Mouse (Mus musculus) adrenal gland, adult 2 months (tissue): ENCODE measurements around the gene Taar7b. TPM values are rescaled to one million over a fixed set of nuclear protein-coding genes. Genes with fewer than 3 reads are reported as not detected.

Experiments
- DNase-seq: peaks from one replicate; pipeline ENCODE4 v3.0.0; 2021
- long read RNA-seq: library from polyadenylated mRNA; stranded (forward); transcript quantifications from one replicate; pipeline ENCODE4 v2.0.0, GENCODE M21; 2021
- polyA plus RNA-seq: library from polyadenylated mRNA; depleted of rRNA; stranded (reverse); fragments of >200 nt; gene quantifications from 2 replicates; pipeline ENCODE4 v1.2.3, GENCODE M21; 2012; rRNA removed
- total RNA-seq, 2 experiments: library from RNA; stranded (reverse); gene quantifications; 2 replicates each; pipeline ENCODE4 v1.2.3; 2021

The Taar7b gene
- total RNA-seq: not detected
- polyA plus RNA-seq: not detected in 2 replicates
- long read RNA-seq: 0 reads

DNA sequence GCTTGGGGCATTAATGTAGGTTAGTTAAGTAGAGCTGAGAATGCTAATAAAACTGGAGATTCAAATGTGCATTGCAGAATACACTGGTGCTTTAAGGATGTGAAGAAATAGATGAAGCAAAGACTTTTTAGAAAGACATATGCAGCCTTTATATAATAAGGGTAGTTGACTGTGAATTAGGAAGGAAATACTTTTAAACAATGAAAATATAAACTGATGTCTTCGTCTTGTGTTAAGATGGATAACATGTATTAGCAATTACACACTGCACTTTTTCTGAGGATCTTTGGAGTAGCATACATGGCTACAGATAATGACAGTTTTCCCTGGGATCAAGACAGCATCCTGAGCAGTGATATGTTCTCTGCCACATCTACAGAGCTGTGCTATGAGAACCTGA lies at the start of gene Taar7b:
Gene Taar7b (plus strand): TSS at position 301 of the 400 bp plus-strand sequence.
- DNase-seq: no peak

DNA sequence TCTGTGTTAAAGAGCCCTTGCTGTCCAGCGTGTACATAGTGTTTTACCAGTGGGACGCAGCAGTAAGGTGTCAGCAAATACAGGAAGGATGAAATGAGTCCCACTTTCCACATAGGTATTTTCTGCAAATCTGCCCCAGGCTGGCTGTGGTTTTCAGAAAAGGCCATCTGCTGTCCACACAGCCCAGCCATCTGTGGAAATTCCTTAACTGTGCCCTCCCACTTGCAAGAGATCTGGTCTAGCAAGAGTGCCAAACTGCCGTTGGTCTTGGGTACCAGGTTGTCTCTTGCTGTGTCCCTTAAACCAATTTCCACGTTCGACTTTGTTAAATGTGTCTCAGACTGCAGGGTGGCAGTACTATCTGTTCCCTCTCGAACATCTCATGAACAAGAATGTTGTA lies 48.0 kb upstream of the Taar7b start:
- DNase-seq: no peak

DNA sequence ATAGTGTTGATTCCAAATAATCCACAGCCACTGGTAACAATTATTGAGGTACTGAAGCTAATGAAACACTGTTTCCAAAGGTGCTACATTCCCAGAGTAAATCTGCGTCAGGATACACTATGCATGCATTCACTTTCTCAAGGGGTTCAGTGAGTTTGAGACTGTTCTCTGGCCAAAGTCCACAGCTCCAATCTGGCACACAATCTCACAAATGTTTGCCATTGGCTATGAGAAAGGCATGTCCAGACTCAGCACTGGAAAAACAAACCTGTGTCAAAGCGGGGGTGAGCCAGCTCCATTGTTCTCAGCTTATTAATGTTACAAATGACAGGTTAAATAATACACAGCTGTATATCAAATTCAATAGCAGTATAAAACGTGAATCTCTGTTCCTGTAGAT lies 40.7 kb upstream of the Taar7b start:
- no peak for DNase-seq

DNA sequence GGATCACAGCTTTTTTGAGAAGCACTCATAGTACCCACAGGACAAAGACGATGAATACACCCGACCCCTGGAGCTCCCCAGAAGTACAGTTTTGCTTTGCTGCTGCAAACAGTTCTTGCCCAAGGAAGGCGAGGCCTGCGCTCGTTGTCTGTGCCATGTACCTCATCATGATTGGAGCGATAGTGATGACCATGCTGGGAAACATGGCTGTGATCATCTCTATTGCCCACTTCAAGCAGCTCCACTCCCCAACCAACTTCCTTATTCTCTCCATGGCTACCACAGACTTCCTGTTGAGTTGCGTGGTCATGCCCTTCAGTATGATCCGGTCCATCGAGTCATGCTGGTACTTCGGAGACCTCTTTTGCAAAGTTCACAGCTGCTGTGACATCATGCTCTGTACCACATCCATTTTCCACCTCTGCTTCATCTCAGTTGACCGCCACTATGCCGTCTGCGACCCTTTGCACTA lies 39.3 kb upstream of the Taar7b start, which contains the start of gene Taar4:
Gene Taar4 (plus strand): TSS at position 51 of the 472 bp plus-strand sequence.
- no peak for DNase-seq

DNA sequence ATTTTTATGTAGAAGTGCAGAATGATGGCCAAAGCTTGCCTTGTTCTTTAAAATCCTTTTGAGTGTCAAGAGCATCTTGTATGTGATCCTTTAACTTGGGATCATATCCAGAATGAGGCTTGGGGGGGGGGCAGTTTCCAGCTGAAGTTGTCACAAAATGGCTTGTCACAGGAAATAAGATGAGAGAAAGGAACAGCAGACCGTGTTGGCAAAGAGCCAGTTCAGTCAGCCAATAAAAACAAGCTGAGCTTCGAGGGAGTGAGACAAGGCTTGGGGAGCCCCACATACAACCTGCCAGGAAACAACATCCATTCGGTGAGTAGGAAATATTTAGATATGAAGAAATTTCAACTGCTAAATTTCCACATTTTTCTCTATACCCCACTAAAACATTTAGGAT lies 36.3 kb upstream of the Taar7b start:
- DNase-seq: no peak

DNA sequence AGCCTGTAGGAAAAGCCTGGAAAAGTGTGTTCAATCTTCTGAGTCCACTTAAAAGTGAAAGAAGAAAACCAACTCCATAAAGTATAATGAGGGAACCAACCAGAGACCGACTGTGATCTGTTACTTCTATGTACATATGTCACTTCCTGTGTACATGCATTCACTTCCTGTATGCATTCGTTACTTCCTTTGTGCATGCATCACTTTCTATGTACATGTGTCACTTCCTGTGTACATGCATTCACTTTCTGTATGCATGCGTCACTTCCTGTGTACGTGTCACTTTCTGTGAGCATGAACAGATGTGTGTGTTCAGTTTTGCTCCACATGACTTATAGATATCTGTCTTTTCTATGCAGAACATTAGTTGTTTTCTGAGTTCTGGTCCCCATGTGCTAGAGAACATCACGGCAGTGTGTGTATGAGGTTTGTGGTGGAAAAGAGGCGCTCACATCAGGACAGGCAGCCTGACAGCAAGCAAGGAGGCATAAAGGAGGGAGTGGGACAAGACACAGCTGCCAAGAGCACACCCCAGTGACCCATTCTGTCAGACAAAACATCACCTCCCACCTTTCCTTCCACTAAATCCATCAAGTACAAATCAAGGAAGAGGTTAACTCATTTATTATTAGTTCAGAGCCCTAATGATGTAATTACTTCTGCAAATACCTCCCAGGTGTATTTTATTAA lies 34.7 kb upstream of the Taar7b start:
- DNase-seq: no peak

DNA sequence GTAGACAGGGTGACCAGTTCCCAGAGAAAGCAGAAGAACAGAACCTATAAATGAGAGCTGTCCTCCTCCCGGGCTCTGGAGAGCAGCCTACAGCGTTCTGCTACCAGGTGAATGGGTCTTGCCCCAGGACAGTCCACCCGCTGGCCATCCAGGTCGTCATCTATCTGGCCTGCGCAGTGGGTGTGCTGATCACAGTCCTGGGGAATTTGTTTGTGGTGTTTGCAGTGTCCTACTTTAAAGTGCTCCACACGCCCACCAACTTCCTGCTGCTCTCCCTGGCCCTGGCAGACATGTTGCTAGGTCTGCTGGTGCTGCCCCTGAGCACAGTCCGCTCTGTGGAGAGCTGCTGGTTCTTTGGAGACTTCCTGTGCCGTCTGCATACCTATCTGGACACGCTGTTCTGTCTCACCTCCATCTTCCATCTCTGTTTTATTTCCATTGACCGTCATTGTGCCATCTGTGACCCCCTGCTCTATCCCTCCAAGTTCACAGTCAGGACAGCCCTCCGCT lies 29.0 kb upstream of the Taar7b start, which contains the start of gene Taar5:
Gene Taar5 (plus strand): TSS at position 51 of the 510 bp plus-strand sequence.
- no peak for DNase-seq

DNA sequence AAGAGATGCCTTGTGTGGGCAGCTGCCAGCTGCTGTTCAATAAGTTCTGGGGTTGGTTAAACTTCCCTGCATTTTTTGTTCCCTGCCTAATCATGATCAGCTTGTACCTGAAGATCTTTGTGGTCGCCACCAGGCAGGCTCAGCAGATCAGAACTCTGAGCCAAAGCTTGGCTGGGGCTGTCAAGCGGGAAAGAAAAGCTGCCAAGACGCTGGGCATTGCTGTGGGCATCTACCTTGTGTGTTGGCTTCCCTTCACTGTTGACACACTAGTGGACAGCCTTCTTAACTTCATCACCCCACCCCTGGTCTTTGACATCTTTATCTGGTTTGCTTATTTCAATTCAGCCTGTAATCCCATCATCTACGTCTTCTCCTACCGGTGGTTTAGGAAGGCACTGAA lies 28.5 kb upstream of the Taar7b start:
- no peak for DNase-seq

DNA sequence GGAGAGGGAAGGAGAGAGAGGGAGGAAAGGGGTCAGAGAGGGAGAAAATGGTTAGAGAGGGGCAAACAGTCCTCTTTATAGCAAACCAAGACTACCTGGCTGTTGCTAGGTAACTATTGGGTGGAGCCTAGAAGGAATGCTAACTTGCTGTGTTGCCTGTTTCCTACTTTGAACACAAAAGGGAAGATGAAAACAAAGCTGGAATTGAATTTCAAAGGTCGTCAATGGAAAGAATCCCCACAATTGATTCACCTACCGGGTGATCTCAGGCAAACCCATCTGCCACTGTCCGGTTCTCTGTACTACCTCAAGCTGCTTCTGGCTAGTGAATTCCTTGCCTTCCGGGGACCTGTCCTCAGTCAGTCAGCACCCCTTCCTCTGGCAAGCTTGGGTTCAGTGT lies 21.8 kb upstream of the Taar7b start:
- no peak for DNase-seq

DNA sequence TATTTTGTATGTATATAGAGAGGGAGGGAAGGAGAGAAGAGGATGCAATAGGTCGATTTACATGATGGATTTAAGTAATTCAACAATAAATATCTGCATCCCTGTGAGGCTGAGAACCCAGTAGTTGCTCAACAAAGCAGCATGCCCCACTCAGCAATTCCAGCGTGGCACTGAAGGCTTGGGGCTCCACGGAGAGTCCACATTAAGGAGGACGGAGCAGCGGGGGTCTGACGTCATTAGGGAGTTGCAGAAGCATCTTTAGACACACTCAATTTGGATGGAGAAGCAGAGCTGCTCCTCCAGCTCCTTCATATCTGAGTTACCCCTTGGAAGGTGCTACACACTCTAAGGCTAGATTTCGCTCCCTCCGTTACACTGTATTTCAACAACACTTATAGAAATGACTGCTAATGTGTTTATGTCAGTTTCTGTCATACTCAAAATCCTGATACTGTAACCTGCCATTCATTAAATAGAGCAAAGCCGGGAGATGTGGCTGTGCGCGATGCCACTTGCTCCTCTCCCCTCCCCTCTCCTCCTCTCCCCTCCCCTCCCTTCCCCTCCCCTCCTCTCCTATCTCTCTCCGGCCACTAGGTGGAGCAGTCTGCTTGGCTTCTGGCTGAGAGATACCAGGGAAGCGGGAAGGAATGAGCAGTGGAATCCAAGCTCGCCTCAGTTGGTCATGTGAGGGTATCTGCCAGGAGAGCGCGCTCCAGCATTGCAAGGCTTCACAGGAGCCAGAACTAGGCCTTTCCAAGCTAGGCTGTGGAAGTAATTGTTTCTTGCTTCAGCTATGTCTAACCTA lies 20.6 kb upstream of the Taar7b start:
- peak; percentile 76 for DNase-seq

DNA sequence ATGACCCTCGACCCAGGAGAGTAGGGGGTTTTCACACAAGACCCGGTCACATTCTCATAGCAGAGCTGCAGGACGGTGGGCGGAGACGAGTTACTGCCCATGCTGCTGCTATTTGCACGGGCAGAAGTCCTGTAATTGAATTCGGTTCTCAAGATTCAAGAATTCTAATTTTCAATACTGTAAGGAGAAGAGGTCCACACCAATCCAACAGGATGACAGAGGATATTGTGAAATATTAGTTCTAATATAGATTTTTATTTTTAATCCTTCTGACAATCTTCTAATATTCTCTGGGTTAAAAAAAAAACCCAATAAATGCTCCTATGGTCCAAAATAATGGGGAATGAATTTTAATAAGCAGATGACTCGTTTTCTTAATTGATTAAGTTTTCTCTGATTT lies 14.2 kb upstream of the Taar7b start, which contains the start of gene Taar6:
Gene Taar6 (minus strand): TSS at position 101 of the 400 bp plus-strand sequence.
- no peak for DNase-seq

DNA sequence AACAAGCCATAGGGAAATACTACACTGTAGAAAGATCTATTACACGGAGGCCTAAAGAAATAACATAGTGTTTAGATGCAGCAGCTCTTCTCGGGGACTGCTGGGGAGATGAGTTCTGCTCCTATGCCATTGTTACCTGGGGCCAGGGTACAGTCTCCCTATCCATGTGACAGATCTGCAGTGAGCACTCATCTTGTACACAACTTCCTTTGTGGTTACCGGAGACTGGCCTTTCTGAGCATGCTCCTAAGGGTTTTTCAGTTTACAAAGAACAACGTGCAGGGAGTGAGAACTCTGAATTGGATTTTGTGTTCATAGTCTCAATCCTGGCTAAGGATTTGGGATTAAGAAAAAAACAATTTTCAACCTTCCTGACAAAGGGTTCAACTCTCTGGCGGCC lies 13.3 kb upstream of the Taar7b start:
- DNase-seq: no peak

DNA sequence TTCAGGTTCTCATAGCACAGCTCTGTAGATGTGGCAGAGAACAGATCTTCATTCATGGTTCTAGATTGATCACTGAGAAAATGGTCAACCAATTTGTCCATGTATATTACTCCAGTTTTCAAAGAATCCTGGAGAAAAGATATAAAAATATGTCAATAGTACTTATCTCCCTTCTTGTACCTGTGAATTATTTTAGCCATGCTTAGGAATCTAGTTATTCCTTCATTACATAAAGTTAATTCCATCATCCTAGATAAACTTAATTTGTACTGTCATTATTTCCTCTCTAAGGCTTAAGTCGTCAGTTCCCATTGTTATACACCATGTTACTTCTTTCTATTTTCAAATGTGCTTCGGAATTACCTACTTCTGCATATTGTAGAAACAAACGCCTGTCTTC lies 6.4 kb upstream of the Taar7b start, which contains the start of gene Taar7a:
Gene Taar7a (minus strand): TSS at position 101 of the 400 bp plus-strand sequence.
- no peak for DNase-seq

DNA sequence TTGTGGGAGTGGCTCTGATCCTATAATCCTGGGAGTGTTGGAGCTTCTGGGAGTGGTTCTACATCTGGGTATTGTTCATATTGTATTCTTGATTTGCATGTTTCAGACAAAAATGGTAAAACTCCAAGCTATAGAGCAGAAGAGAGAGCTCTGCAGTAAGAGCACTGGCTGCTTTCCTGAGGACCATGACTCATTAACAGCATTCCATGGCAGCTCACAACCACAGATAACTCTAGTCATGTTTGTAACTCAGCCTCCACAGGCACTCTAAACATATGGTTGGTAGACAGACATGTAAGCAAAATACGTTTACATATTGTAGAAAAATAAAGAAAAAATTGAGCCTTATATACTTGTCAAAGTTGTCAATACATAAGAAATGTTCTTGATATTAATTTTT lies 6.7 kb downstream of the Taar7b start:
- DNase-seq: no peak

DNA sequence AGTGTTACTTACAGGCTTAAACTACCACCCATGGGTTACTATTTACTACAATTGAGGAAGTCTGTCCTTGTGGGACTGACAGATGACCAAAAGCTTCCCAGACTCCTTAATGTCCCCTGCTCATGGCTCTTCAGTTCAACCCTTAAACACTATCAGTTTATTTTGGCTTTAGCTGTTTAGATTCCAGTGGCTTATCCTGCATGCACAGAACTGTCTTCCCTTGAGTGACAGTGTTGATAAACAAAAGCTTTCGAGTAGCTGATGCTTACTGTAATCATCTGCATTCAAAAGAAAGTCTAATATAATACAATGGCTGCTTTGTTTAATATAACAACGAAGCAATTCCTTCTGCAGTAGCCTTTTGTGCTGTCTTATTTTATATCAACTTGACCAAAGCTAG lies 7.3 kb downstream of the Taar7b start:
- DNase-seq: no peak

DNA sequence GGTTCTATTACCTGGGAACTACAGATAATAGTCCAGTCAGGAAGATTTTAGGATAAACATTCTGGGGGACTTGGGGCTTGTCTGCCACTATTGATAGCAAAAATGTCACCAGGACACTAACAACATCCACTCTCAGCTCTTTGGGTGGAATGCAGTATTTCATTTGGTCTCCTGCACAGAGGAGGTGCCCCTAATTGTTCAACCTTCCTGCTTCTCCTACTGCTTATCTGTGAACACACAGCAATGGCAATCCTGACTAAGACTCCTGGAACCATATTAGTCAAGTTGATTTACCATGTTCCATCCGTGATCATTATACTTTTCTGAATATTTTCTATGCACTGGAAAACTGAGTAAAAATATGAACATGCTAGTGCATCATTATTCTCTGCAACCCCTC lies 8.4 kb downstream of the Taar7b start:
- DNase-seq: no peak

DNA sequence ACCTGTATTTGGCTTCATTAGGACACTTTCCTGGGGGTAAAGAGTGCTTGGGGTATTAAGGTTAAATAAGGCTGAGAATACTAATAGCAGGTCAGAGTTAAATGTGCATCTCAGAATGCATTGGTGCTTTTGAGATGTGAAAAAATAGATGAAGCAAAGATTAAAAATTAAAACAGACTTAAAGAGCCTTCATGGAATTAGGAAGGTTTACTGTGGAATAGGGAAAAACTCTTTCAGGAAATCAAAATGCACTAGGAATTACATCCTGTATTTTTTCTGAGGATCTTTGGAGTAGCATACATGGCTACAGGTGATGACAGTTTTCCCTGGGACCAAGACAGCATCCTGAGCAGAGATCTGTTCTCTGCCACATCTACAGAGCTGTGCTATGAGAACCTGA lies 27.2 kb downstream of the Taar7b start, which contains the start of gene Taar7d:
Gene Taar7d (plus strand): TSS at position 301 of the 400 bp plus-strand sequence.
- no peak for DNase-seq

DNA sequence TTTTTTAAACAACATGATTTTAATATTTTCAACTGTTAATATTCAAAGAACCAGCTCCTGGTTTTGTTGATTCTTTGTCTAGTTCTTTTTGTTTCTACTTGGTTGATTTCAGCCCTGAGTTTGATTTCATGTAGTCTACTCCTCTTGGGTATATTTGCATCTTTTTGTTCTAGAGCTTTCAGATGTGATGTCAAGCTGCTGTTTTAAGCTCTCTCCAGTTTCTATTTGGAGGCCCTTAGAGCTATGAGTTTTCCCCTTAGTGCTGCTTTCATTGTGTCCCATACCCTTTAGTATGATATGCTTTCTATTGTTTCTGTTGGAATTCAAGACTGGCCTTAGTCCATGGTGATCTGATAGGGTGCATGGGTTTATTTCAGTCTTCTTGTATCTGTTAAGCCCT lies 31.6 kb downstream of the Taar7b start:
- no peak for DNase-seq

DNA sequence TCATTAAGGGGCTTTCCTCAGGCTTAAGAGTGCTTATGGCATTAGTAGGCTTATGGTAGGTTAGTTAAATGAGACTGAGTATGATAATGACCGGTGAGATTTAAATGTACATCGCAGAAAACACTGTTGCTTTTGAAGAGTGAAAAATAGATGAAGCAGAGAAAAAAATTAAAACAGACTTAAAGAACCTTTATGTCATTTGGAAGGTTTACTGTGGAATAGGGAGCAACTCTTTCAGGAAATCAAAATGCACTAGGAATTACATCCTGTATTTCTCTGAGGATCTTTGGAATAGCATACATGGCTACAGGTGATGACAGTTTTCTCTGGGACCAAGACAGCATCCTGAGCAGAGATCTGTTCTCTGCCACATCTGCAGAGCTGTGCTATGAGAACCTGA lies 37.6 kb downstream of the Taar7b start, which contains the start of gene Taar7e:
Gene Taar7e (plus strand): TSS at position 301 of the 400 bp plus-strand sequence.
- DNase-seq: no peak

DNA sequence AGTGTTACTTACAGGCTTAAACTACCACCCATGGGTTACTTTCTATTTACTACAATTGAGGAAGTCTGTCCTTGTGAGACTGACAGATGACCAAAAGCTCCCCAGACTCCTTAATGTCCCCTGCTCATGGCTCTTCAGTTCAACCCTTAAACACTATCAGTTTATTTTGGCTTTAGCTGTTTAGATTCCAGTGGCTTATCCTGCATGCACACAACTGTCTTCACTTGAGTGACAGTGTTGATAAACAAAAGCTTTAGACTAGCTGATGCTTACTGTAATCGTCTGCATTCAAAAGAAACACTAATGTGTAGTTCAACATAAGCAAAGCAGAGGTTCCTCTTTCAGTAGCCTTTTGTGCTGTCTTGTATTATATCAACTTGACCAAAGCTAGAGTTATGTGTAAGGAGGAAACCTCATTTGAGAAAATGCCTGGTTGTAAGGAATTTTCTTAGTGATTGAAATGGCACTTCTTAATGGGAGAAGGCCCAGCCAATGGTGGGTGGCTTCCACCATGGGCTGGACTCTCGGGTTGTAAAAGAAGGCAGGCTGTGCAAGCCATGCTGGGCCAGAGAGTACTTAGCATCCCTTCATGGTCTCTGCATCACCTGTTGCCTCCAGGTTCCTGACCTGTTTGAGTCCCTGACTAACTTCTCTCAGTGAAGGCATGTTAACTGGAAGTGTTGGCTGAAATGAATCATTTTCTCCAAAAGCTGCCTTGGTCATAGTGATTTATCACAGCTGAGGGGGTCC lies 40.6 kb downstream of the Taar7b start:
- no peak for DNase-seq

DNA sequence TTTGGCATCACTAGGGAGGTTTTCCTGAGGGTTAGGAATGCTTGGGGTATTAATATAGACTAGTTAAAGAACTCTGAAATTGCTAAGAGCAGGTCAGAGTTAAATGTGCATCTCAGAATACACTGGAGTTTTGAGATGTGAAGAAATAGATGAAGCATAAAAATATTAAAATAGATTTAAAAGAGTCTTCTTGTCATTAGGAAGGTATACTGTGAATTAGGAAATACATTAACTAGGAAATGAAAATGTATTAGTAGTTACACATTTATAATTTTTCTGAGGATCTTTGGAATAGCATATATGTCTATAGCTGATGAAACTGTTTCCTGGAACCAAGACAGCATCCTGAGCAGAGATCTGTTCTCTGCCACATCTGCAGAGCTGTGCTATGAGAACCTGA lies 49.5 kb downstream of the Taar7b start, which contains the start of gene Taar7f:
Gene Taar7f (plus strand): TSS at position 301 of the 400 bp plus-strand sequence.
- DNase-seq: no peak
